Comparison of ENCODE assay signal across 24 mouse cellular contexts in the genomic region with DNA sequence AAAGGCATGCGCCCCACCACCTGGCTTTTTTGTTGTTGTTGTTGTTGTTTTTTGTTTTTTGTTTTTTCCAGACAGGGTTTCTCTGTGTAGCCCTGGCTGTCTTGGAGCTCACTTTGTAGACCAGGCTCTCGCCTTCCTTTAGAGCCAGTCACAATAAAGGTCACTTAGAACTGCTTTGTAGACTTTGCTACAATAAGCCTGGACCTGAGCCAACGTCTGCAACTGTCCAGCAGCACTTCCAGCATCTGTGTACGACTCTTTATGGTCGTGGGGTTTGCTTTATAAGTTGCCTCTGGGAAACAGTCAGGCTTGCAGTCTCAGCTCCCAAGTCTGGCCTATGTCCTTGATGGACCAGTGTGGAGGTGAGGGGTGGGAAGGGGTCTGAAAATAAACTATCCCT. TPM values are rescaled to one million over a fixed set of nuclear protein-coding genes. Genes with fewer than 3 reads are reported as not detected.
A peak's percentile ranks its signal among the peaks of the same experiment; 100 is the strongest.
DNase-seq lines count a peak whose midpoint lies in the region; ATAC-seq lines count a peak whose summit lies in the region.
"Had no signal": no experiment of that assay in that cellular context is flagged by ENCODE, and none has a peak within 500 bp of the region (broad histone marks: within the 10 kb centered on the region; RNA-seq: fewer than 3 reads in every experiment).

No protein-coding gene starts in this region.

- no peaks in the 10 kb centered on the region for H3K4me1 ChIP-seq in kidney, embryonic 14.5 days (ENCODE audit: control insufficient read depth, insufficient read depth, low read length)
- H3K4me1 ChIP-seq: embryonic facial prominence, embryonic 15.5 days; forebrain, embryonic 10.5 days had no signal

- H3K27ac ChIP-seq in kidney, embryonic 14.5 days (ENCODE audit: low read depth, low read length), result no peak overlapping the region
- H3K27ac ChIP-seq: embryonic facial prominence, embryonic 15.5 days; forebrain, embryonic 10.5 days; hindbrain, embryonic 14.5 days; kidney, postnatal 0 days; stomach, postnatal 0 days had no signal

- no peak overlapping the region for H3K4me3 ChIP-seq in kidney, embryonic 14.5 days (ENCODE audit: low read length)
- H3K4me3 ChIP-seq: embryonic facial prominence, embryonic 15.5 days; forebrain, embryonic 10.5 days; myocyte had no signal

- DNase-seq in adrenal gland, postnatal 10 days, result peak; percentile 42
- DNase-seq in adrenal gland, adult 8-10 months, result no peak
- DNase-seq in kidney, adult 18-20 months, result peak; percentile 13
- DNase-seq in lung, postnatal 10 days, result peak; percentile 14
- DNase-seq in lung, postnatal 25 days (ENCODE audit: low spot score), result no peak
- peak; percentile 25 for DNase-seq in lung, postnatal 36 days
- no peak for DNase-seq in layer of hippocampus, postnatal 14 days (ENCODE audit: low spot score in 2 of 2)
- DNase-seq: cerebellum, adult 9-11 months; gastrocnemius, postnatal 14 days; midbrain, embryonic 14.5 days; thymus, postnatal 25 days had no signal

- no peaks in the 10 kb centered on the region for H3K27me3 ChIP-seq in kidney, embryonic 14.5 days (ENCODE audit: control insufficient read depth, insufficient read depth, low read length)
- H3K27me3 ChIP-seq: embryonic facial prominence, embryonic 15.5 days had no signal

- H3K9me3 ChIP-seq in kidney, embryonic 14.5 days (ENCODE audit: control insufficient read depth, low read length), result no peaks in the 10 kb centered on the region
- H3K9me3 ChIP-seq: embryonic facial prominence, embryonic 15.5 days; forebrain, embryonic 10.5 days; G1E had no signal

- ATAC-seq in kidney, embryonic 14.5 days (ENCODE audit: low FRiP score, low TSS enrichment), result no peak
- ATAC-seq: CD4-positive, CD25-positive, alpha-beta regulatory T cell, adult 4 months had no signal

- peaks cover 12% of the 10 kb centered on the region for H3K36me3 ChIP-seq in kidney, embryonic 14.5 days (ENCODE audit: control insufficient read depth, insufficient read depth, low read length)

- no peak overlapping the region for H3K4me2 ChIP-seq in kidney, embryonic 14.5 days (replicated peaks; ENCODE audit: low read depth, low read length)
- H3K4me2 ChIP-seq: embryonic facial prominence, embryonic 15.5 days; hindbrain, embryonic 14.5 days; liver, embryonic 11.5 days had no signal

- WGBS in kidney, embryonic 14.5 days, result 68% methylated on average over 5 of the region's 5 CpGs

- no peak overlapping the region for H3K9ac ChIP-seq in kidney, embryonic 14.5 days (ENCODE audit: low read depth, low read length)
- H3K9ac ChIP-seq: embryonic facial prominence, embryonic 15.5 days; hindbrain, embryonic 14.5 days had no signal

RNA-seq across cellular contexts. Expression of a gene that starts 45.2 kb away (rescaled TPM):
- total RNA-seq in adrenal gland, postnatal 10 days (2021), result 10 to 100 TPM; 43.6 to 59.3 TPM
- 100 to 1,000 TPM in 2 of 4 experiments, 10 to 100 TPM in 2; 74.2 to 148 (median 106) TPM for total RNA-seq in adrenal gland, adult 8-10 months (2022)
- 37.3 and 64.0 TPM in 2 replicates for polyA plus RNA-seq in kidney, embryonic 14.5 days (2014; fragmentation: Nextera tagmentation; extraction: Ambion mirVana)
- 100 to 1,000 TPM; 175 to 193 TPM for total RNA-seq in layer of hippocampus, postnatal 14 days (2021)

RNA-seq across cellular contexts. Expression of a gene that starts 55.8 kb away (rescaled TPM):
- 1 to 10 TPM in 1 of 2 experiments, not detected in 1; 1.1 TPM for total RNA-seq in adrenal gland, postnatal 10 days (2021)
- total RNA-seq in adrenal gland, adult 8-10 months (2022), result 1 to 10 TPM in 1 of 4 experiments, under 1 TPM in 2, not detected in 1; 0.38 to 2.6 (median 0.65) TPM
- not detected in 2 replicates for polyA plus RNA-seq in kidney, embryonic 14.5 days (2014; fragmentation: Nextera tagmentation; extraction: Ambion mirVana)
- not detected for total RNA-seq in layer of hippocampus, postnatal 14 days (2021)
- total RNA-seq: G1E; layer of hippocampus, postnatal 25 days; left cerebral cortex, postnatal 36 days had no signal
- polyA plus RNA-seq: CD4-positive, CD25-positive, alpha-beta regulatory T cell, adult 4 months; forebrain, embryonic 10.5 days; G1E; heart, embryonic 16.5 days; hindbrain, embryonic 14.5 days; kidney, postnatal 0 days; liver, embryonic 11.5 days; midbrain, embryonic 14.5 days; stomach, postnatal 0 days had no signal

Comparison
In these comparisons a context has a peak if more than half of its experiments do, and no peak if none do; other contexts are left out.
1. DNase-seq: peak in adrenal gland, postnatal 10 days (single experiment), kidney, adult 18-20 months (single experiment), lung, postnatal 10 days (single experiment) and lung, postnatal 36 days (single experiment); none in adrenal gland, adult 8-10 months (single experiment), lung, postnatal 25 days (single experiment) and layer of hippocampus, postnatal 14 days (0 of 2).